Mouse (Mus musculus) left cerebral cortex, adult 6 months (tissue): ENCODE data around the gene Gm2974. TPM values are rescaled to one million over a fixed set of nuclear protein-coding genes. Genes with fewer than 3 reads are reported as not detected.

Experiments
- long read RNA-seq, 2 experiments: library from polyadenylated mRNA; unstranded; transcript quantifications; one replicate each; pipeline ENCODE4 v2.0.0; 2019 to 2020
- polyA plus RNA-seq: library from polyadenylated mRNA; unstranded; fragments of <200 nt; fragmentation: Nextera tagmentation; gene quantifications from 2 replicates; pipeline ENCODE4 v1.2.3, GENCODE M21; 2021

Gm2974 gene
- polyA plus RNA-seq, result 0.41 and 0.66 TPM in 2 replicates
- long read RNA-seq, experiment 1, partial matches to known transcripts, result 0 of 6 reads
- long read RNA-seq, experiment 1, other reads (novel, unspliced or antisense), result 6 of 6 reads
- long read RNA-seq, experiment 2, result 0 reads

DNA sequence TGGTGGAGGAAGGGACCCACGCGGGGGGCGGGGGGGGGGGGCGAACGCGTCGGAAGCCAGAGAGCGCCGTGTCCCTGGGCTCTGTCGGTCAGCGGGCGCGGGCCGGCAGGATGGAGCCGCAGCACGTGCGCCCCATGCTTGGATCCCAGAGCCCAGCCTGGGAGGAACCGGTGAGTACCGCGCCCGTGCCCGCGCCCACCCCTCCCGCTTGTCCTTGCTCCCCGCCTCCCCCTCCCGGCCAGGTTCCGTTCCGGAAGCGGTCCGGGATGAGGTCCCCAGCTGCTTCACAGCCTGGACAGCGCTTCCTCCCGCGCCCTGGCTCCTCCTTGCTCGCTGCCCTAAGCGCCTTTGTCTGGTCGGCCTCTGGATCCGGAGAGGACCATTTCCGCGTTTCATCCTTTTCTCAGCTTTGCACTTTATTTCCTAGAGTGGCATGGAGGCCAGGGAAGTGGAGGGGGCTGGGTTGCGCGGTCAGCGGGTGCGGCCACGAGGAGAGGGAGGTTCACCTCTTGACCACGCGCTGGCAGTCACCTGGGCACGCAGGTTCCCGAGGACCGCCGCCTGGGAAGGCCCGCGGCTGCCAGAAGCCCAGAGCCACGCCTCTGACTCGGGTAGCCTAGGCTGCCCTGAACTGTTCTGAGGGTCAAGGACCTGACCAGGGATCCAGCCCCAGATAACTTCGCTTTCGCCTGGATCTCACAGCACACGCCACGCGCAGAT, at the start of gene Gm2974:
TSS of gene Gm2974 (plus strand) at position 86 of the 720 bp plus-strand sequence.

GRCm38 (mm10) chr14:4164730-4165129, 17.6 kb upstream of the Gm2974 start, which contains the start of gene Gm3127:
Gm3127 (plus strand) TSS chr14:4165030.

GRCm38 (mm10) chr14:4249331-4249730, 67.0 kb downstream of the Gm2974 start, which contains the start of gene Gm3138:
Gm3138 (plus strand) TSS chr14:4249631.

Other genes with a start within 250 kb of the Gm2974 start
- 0.15 TPM in 1 of 2 replicates, not detected in the other for gene Gm3095, start 219.0 kb upstream of the Gm2974 start, polyA plus RNA-seq
- gene Gm3099, start 184.2 kb upstream of the Gm2974 start, polyA plus RNA-seq, result not detected in 2 replicates
- 0.12 and 0.18 TPM in 2 replicates for gene Gm5796, start 158.6 kb upstream of the Gm2974 start, polyA plus RNA-seq
- not detected in 2 replicates for gene Gm3115, start 98.5 kb upstream of the Gm2974 start, polyA plus RNA-seq
- 0.51 TPM in 1 of 2 replicates, not detected in the other for gene Gm8108, start 72.0 kb upstream of the Gm2974 start, polyA plus RNA-seq
- not detected in 2 replicates for gene Gm3127, start 17.5 kb upstream of the Gm2974 start, polyA plus RNA-seq
- gene Gm3138, start 67.1 kb downstream of the Gm2974 start, polyA plus RNA-seq, result not detected in 2 replicates
- not detected in 2 replicates for gene Gm3149, start 134.7 kb downstream of the Gm2974 start, polyA plus RNA-seq
- gene 2610042L04Rik, start 152.2 kb downstream of the Gm2974 start, polyA plus RNA-seq, result 0.39 and 0.51 TPM in 2 replicates
- gene Gm3159, start 214.9 kb downstream of the Gm2974 start, polyA plus RNA-seq, result not detected in 2 replicates
- gene Gm3164, start 232.9 kb downstream of the Gm2974 start, polyA plus RNA-seq, result 0.18 and 0.20 TPM in 2 replicates
- not detected in 2 replicates for gene Gm3173, start 248.4 kb downstream of the Gm2974 start, polyA plus RNA-seq